Mouse (Mus musculus): ENCODE data around the gene Prdm10.

Prdm10 gene

DNA sequence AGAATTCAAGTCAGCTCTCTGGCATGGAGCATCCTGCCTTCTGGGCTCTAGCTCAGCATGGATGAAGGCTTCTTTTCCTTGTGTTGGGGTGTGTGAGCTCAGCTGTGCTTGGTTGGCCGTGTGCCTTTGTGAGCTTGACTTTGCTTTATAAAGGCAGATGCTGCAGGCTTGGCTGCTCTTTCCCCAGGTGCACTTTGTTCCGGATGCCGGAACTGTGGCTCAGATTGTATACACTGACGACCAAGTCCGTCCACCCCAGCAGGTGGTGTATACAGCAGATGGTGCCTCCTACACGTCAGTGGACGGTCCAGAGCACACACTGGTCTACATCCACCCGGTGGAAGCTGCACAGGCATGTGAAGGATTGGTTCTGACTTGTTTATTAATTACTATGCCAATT is 35.6 kb downstream of the Prdm10 start:
- CTCF ChIA-PET = no interaction called here
- POLR2A ChIA-PET = interaction anchor here in 2 of 4 experiments (1.0 to 1.6 kb wide), 4 partner anchors 8 to 123 kb away, joined by 3 to 7 read pairs (median 4); no protein-coding TSS in a partner anchor

GRCm38 (mm10) chr9:31318956-31319355 is 38.6 kb downstream of the Prdm10 start:
- ChIA-PET CTCF (no interaction called here), POLR2A (interaction anchor here in 1 of 4 experiments (1.1 kb wide), 1 partner anchor 17 kb away, joined by 3 read pairs; no protein-coding TSS in a partner anchor)

- ChIA-PET POLR2A (interaction anchor here in 2 of 4 experiments (0.6 to 1.2 kb wide), 4 partner anchors 15 to 109 kb away, joined by 3 to 7 read pairs (median 4); partner anchors contain the start of genes Aplp2 (in 1 of the 2) and Prdm10 (in 1 of the 2)), CTCF (interaction anchor here in 1 of 4 experiments (0.6 kb wide), 2 partner anchors 11 to 426 kb away, joined by 3 to 4 read pairs; no protein-coding TSS in a partner anchor)
These were observed 40.4 kb downstream of the Prdm10 start for GRCm38 (mm10) chr9:31320734-31321133.

GRCm38 (mm10) chr9:31321526-31321925 is 41.2 kb downstream of the Prdm10 start:
- ChIA-PET CTCF (interaction anchor here in 1 of 4 experiments (0.6 kb wide), 1 partner anchor 427 kb away, joined by 4 read pairs; no protein-coding TSS in a partner anchor), POLR2A (interaction anchor here in 2 of 4 experiments (1.1 to 1.2 kb wide), 3 partner anchors 16 to 47 kb away, joined by 3 to 7 read pairs (median 5); partner anchors contain the start of gene Prdm10 (in 1 of the 2))

- ChIA-PET CTCF (no interaction called here), POLR2A (no interaction called here)
These were observed 41.8 kb downstream of the Prdm10 start for GRCm38 (mm10) chr9:31322090-31322489.

GRCm38 (mm10) chr9:31330816-31331215 is 50.5 kb downstream of the Prdm10 start:
- CTCF ChIA-PET = interaction anchor here in 3 of 4 experiments (0.6 to 1.5 kb wide), 5 partner anchors 10 to 213 kb away, joined by 3 to 7 read pairs (median 3); no protein-coding TSS in a partner anchor
- POLR2A ChIA-PET = interaction anchor here in 1 of 4 experiments (2.1 kb wide), 1 partner anchor 51 kb away, joined by 7 read pairs; the partner anchor contains the start of gene Prdm10

- POLR2A ChIA-PET = interaction anchor here in 2 of 4 experiments (0.6 to 2.1 kb wide), 5 partner anchors 13 to 211 kb away, joined by 3 to 7 read pairs (median 4); partner anchors contain the start of gene Prdm10 (in 1 of the 2)
- CTCF ChIA-PET = interaction anchor here (0.5 to 1.5 kb wide), 10 partner anchors 11 to 212 kb away, joined by 3 to 7 read pairs (median 4); no protein-coding TSS in a partner anchor
These were observed 50.9 kb downstream of the Prdm10 start for GRCm38 (mm10) chr9:31331246-31331645.

DNA sequence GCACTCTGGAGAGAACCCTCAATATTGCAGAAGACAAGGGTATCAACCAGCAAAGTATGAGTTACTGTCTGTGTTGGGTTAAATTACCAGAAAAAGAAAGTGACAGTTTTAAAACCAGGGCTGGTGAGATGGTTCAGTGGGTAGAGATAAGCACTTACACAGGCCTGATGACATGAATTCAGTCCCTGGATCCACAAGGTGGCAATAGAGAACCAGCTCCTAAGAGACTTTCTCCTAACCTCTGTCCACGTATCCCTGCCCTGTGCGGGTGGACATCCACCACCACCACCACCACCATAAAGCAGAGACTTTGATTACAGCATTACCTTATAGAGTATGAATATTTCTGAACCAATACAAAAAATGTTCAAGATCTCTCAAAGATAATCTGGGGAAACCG is 51.6 kb downstream of the Prdm10 start:
- ChIA-PET POLR2A (interaction anchor here in 2 of 4 experiments (0.5 to 2.1 kb wide), 6 partner anchors 12 to 212 kb away, joined by 3 to 7 read pairs (median 4); partner anchors contain the start of gene Prdm10 (in 1 of the 2)), CTCF (interaction anchor here (0.5 to 1.6 kb wide), 10 partner anchors 12 to 212 kb away, joined by 3 to 7 read pairs (median 4); no protein-coding TSS in a partner anchor)

DNA sequence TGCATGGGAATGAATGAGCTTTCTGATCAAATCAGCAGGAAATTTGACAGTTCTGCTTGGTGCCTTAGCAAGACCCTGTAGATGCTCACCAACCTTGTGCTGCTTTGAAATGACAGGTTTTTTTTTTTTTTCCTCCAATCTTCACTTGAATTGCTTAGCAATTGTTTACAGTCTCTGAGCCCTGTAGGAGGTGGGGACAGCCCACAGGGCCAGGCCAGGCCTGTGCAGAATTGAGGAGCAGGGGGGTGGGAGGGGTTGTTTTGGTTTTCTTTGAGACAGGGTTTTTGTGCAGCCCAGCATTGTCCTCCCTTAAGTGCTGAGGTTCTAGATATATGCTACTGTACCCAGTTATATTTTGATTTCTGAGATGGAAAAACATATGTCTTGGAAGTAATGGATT is 52.5 kb downstream of the Prdm10 start:
- CTCF ChIA-PET = interaction anchor here in 2 of 4 experiments (0.9 to 1.6 kb wide), 3 partner anchors 11 to 209 kb away, joined by 3 to 5 read pairs (median 3); no protein-coding TSS in a partner anchor
- POLR2A ChIA-PET = interaction anchor here in 2 of 4 experiments (0.6 to 2.1 kb wide), 3 partner anchors 11 to 106 kb away, joined by 3 to 7 read pairs (median 5); partner anchors contain the start of gene Prdm10 (in 1 of the 2)

GRCm38 (mm10) chr9:31334991-31335390 is 54.7 kb downstream of the Prdm10 start:
- ChIA-PET CTCF (no interaction called here), POLR2A (no interaction called here)

GRCm38 (mm10) chr9:31344289-31344831 is 64.0 kb downstream of the Prdm10 start:
- ChIA-PET POLR2A (interaction anchor here (0.5 to 2.4 kb wide), 26 partner anchors 9 to 314 kb away, joined by 3 to 12 read pairs (median 4); partner anchors contain the start of genes Prdm10 (in 3 of the 4), Aplp2 (in 2 of the 4), Nfrkb (in 1 of the 4) and St14 (in 1 of the 4)), CTCF (interaction anchor here in 2 of 4 experiments (1.1 to 1.4 kb wide), 3 partner anchors 12 to 184 kb away, joined by 3 to 5 read pairs (median 5); no protein-coding TSS in a partner anchor)

DNA sequence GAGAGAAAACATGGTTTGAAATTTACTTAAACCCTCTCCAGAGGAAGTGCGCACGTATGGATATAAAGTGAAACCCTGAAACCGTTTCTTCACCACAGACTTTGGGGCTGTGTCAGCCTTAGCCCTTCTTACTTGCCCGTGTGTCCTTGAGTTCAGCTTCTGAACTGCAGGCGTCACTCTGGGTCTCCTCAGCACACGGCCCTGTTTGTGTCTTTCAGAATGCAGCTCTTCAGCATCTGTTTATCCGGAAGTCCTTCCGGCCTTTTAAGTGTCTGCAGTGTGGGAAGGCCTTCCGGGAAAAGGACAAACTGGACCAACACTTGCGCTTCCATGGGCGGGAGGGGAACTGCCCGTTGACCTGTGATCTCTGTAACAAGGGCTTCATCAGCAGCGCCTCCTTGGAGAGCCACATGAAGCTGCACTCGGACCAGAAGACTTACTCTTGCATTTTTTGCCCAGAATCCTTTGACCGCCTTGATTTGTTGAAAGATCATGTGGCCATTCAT is 66.3 kb downstream of the Prdm10 start:
- POLR2A ChIA-PET = interaction anchor here in 2 of 4 experiments (0.6 to 2.5 kb wide), 5 partner anchors 15 to 1068 kb away, joined by 3 to 11 read pairs (median 4); partner anchors contain the start of gene Prdm10 (in 1 of the 2)
- CTCF ChIA-PET = interaction anchor here in 2 of 4 experiments (0.6 to 2.1 kb wide), 7 partner anchors 14 to 197 kb away, joined by 3 to 11 read pairs (median 3); no protein-coding TSS in a partner anchor

- ChIA-PET CTCF (interaction anchor here (0.6 to 2.7 kb wide), 9 partner anchors 17 to 195 kb away, joined by 3 to 12 read pairs (median 4); no protein-coding TSS in a partner anchor), POLR2A (interaction anchor here in 3 of 4 experiments (0.6 to 2.5 kb wide), 9 partner anchors 8 to 151 kb away, joined by 3 to 11 read pairs (median 3); partner anchors contain the start of genes Nfrkb (in 1 of the 3) and Prdm10 (in 1 of the 3))
These were observed 68.1 kb downstream of the Prdm10 start for GRCm38 (mm10) chr9:31348458-31348857.

DNA sequence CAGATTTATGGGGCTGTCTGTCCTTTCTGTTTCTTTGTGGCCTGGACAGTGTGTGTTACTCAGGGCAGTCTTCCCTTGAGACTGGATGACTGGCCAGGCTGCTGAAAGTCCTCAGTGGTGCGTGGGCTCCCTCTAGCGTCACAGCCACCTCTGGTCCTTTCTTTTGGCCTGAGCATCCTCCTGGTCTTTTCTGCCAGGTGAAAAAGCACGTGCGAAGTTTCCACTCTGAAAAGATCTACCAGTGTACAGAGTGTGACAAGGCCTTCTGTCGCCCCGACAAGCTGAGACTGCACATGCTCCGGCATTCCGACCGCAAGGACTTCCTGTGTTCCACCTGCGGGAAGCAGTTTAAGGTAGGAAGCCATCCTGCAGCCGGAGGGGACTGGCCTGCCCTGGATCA is 68.6 kb downstream of the Prdm10 start:
- CTCF ChIA-PET = interaction anchor here in 2 of 4 experiments (1.0 to 2.7 kb wide), 5 partner anchors 183 to 194 kb away, joined by 3 to 12 read pairs (median 6); no protein-coding TSS in a partner anchor

DNA sequence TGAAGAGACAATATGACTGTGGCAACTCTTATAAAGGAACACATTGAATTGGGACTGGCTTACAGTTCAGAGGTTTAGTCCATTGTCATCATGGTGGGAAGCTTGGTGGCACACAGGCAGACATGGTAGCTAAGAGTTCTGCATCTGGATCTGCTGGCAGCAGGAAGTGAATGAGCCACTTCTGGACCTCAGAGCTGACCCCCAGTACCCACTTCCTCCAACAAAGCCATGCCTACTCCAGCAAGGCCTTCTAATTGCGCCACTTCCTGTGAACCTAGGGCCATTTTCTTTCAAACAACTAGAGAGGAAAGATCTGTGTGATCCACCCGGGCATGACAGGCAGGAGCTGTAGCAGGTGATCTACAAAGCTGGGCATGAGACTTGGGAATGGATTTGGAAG is 72.4 kb downstream of the Prdm10 start:
- ChIA-PET CTCF (interaction anchor here in 1 of 4 experiments (1.1 kb wide), 1 partner anchor 48 kb away, joined by 3 read pairs; no protein-coding TSS in a partner anchor), POLR2A (interaction anchor here in 2 of 4 experiments (0.5 to 3.5 kb wide), 10 partner anchors 8 to 416 kb away, joined by 3 to 12 read pairs (median 5); partner anchors contain the start of gene Nfrkb (in 1 of the 2))

More for the DNA sequence above, 68.6 kb downstream of the Prdm10 start:
- POLR2A ChIA-PET = interaction anchor here in 2 of 4 experiments (0.5 to 1.5 kb wide), 6 partner anchors 9 to 92 kb away, joined by 3 to 7 read pairs (median 4); partner anchors contain the start of gene Nfrkb (in 1 of the 2)

DNA sequence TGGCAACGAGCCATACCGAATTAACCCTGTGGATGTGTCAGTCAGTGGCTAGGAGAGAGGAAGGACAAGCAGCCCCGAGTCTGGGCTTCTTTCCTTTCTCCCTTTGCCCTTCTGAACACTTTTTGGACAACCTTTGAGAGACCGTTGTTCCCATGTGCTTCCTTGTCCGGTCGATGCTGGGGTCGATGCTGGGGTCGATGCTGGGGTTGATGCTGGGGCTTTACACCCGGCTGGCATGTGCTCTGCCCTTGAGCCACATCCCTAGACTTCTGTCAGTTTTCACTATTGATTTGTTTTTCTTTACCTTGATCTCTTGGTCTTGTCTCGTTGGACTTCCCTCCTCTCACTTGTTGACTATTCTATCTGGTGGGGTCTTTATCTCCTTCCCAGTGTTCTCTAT is 73.2 kb downstream of the Prdm10 start:
- CTCF ChIA-PET = no interaction called here
- POLR2A ChIA-PET = interaction anchor here in 3 of 4 experiments (1.0 to 3.5 kb wide), 12 partner anchors 9 to 234 kb away, joined by 3 to 12 read pairs (median 4); partner anchors contain the start of gene Nfrkb (in 1 of the 3)

DNA sequence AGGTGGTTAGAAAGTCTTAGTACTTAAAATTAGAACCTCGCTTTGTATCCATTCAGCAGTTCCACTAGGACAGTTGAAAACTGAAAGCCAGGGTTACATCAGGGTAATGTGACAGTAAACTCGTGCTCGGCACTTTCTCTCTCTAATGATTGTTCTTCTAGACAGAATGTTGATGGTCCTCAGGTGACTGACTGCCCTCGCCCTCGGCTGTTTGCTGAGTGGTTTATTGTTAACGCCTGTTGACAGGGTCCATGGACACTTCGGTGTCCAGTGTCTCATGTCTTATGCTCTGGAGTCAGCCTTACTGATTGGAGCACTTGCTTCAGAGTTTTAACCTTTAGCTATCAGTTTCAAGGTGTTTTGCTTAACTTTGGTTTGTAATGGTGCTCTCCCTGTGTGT is 73.7 kb downstream of the Prdm10 start:
- POLR2A ChIA-PET = interaction anchor here in 3 of 4 experiments (1.0 to 3.5 kb wide), 10 partner anchors 10 to 235 kb away, joined by 3 to 13 read pairs (median 4); no protein-coding TSS in a partner anchor
- CTCF ChIA-PET = interaction anchor here in 2 of 4 experiments (1.0 to 1.4 kb wide), 2 partner anchors 46 to 194 kb away, joined by 3 read pairs; no protein-coding TSS in a partner anchor
